Mouse (Mus musculus) midbrain, embryonic 14.5 days (tissue): Measurements from ENCODE around the gene Tuba3a. TPM values are rescaled to one million over a fixed set of nuclear protein-coding genes. Genes with fewer than 3 reads are reported as not detected.

ENCODE experiments used
- ATAC-seq: fragments of 200-750 bp; cut with Nextera tagmentation; 2 replicates; pipeline ENCODE4 v1.8.0; 2017; ENCODE audit warnings: moderate number of reproducible peaks, moderate library complexity; ENCODE audit not compliant: low FRiP score, low TSS enrichment
- DNase-seq: peaks from one replicate; pipeline ENCODE4 v3.0.0-alpha.2; 2015
- H3K27ac ChIP-seq: fragments of 300-500 bp; sonication (generic); replicated peaks from 2 replicates; pipeline ENCODE4 v1.5.1; 2014; ENCODE audit warnings: mild to moderate bottlenecking, low read depth, low read length, moderate library complexity
- H3K27me3 ChIP-seq: fragments of 300-500 bp; sonication (generic); 2 replicates; pipeline ENCODE4 v1.6.1; 2014; ENCODE audit warnings: low read length, control low read depth, mixed read lengths; ENCODE audit not compliant: control insufficient read depth, insufficient read depth
- H3K36me3 ChIP-seq: fragments of 300-500 bp; sonication (generic); 2 replicates; pipeline ENCODE4 v1.6.1; 2014; ENCODE audit warnings: low read length, control low read depth; ENCODE audit not compliant: control insufficient read depth, insufficient read depth
- H3K4me1 ChIP-seq: fragments of 300-500 bp; sonication (generic); 2 replicates; pipeline ENCODE4 v1.6.1; 2014; ENCODE audit warnings: mild to moderate bottlenecking, antibody characterized with exemption, low read length, control low read depth; ENCODE audit not compliant: control insufficient read depth, insufficient read depth
- H3K4me2 ChIP-seq: fragments of 300-500 bp; sonication (generic); 2 replicates; pipeline ENCODE4 v1.6.1; 2014; ENCODE audit warnings: mild to moderate bottlenecking, low read length, moderate library complexity
- H3K4me3 ChIP-seq: fragments of 300-500 bp; sonication (generic); replicated peaks from 2 replicates; pipeline ENCODE4 v1.5.1; 2014; ENCODE audit warnings: low read depth, low read length
- H3K9ac ChIP-seq: fragments of 300-500 bp; sonication (generic); replicated peaks from 2 replicates; pipeline ENCODE4 v1.6.1; 2014; ENCODE audit warnings: mild to moderate bottlenecking, low read length, moderate library complexity
- H3K9me3 ChIP-seq: fragments of 300-500 bp; sonication (generic); 2 replicates; pipeline ENCODE4 v1.6.1; 2016; ENCODE audit warnings: low read length, control low read depth, mixed read lengths; ENCODE audit not compliant: control insufficient read depth
- WGBS: fragments of 180-500 bp; shearing (Covaris S2); extraction: QIAGEN DNeasy Blood & Tissue Kit; methylation state at CpG from one replicate; pipeline ENCODE4 v1.1.7; 2014; 5-methylcytosine and 5-hydroxymethylcytosine counted together
- polyA plus RNA-seq: library from polyadenylated mRNA; unstranded; fragments of >200 nt; fragmentation: Nextera tagmentation; extraction: Ambion mirVana; gene quantifications from 2 replicates; pipeline ENCODE4 v1.2.1, GENCODE M21; 2014

Tuba3a gene
- polyA plus RNA-seq, 1 experiment from 2014 or later = not detected

DNA sequence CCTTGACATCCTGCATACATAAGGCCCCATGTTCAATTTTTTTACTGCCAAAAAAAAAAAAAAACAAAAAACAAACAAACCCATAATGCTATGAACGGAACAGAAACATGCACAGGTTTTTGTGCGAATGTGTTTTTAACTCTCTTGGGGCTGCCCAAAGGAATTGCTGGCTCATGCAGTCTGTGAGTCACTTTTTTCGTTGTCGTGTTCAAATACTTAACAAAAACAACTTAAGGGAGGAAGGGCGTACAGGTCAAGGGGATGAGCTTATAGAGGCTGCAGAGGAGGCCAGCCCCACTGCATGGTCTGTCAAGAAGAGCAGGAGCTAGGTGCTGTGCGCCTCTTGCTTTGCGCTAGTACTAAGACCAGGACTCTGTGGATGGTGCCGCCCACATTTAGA is 33.1 kb downstream of the Tuba3a start:
- Histone ChIP-seq H3K9me3 (no peaks in the 10 kb centered on the region), H3K4me1 (no peaks in the 10 kb centered on the region), H3K4me2 (no peak overlapping the region), H3K36me3 (no peaks in the 10 kb centered on the region), H3K4me3 (no peak overlapping the region), H3K27ac (no peak overlapping the region), H3K27me3 (no peaks in the 10 kb centered on the region), H3K9ac (no peak overlapping the region)
- DNase-seq = no peak
- WGBS = 94% methylated on average over 8 of the region's 8 CpGs
- no peak for ATAC-seq

GRCm38 (mm10) chr6:125252285-125252684 is 33.6 kb downstream of the Tuba3a start:
- H3K4me3 ChIP-seq = no peak overlapping the region
- no peak overlapping the region for H3K27ac ChIP-seq
- no peaks in the 10 kb centered on the region for H3K4me1 ChIP-seq
- DNase-seq (no peak), ATAC-seq (no peak)
- H3K9ac ChIP-seq = no peak overlapping the region
- H3K4me2 ChIP-seq = no peak overlapping the region
- no peaks in the 10 kb centered on the region for H3K27me3 ChIP-seq
- 80% methylated on average over 3 of the region's 3 CpGs for WGBS
- no peaks in the 10 kb centered on the region for H3K9me3 ChIP-seq
- no peaks in the 10 kb centered on the region for H3K36me3 ChIP-seq

GRCm38 (mm10) chr6:125244551-125244950 is 41.3 kb downstream of the Tuba3a start:
- Histone ChIP-seq H3K4me2 (no peak overlapping the region), H3K36me3 (no peaks in the 10 kb centered on the region), H3K9ac (no peak overlapping the region), H3K9me3 (no peaks in the 10 kb centered on the region), H3K4me3 (no peak overlapping the region), H3K27ac (no peak overlapping the region), H3K4me1 (no peaks in the 10 kb centered on the region), H3K27me3 (no peaks in the 10 kb centered on the region)
- DNase-seq (no peak), ATAC-seq (no peak)
- WGBS = 65% methylated on average over 1 of the region's 1 CpGs

- Histone ChIP-seq H3K9ac (no peak overlapping the region), H3K9me3 (no peaks in the 10 kb centered on the region), H3K4me3 (no peak overlapping the region), H3K27ac (no peak overlapping the region), H3K4me2 (no peak overlapping the region), H3K36me3 (no peaks in the 10 kb centered on the region), H3K27me3 (no peaks in the 10 kb centered on the region), H3K4me1 (no peaks in the 10 kb centered on the region)
- ATAC-seq (no peak), DNase-seq (no peak)
- WGBS = 84% methylated on average over 8 of the region's 8 CpGs
Observed at GRCm38 (mm10) chr6:125241566-125241965, 44.3 kb downstream of the Tuba3a start.

- no peak overlapping the region for H3K9ac ChIP-seq
- H3K27me3 ChIP-seq = no peaks in the 10 kb centered on the region
- H3K27ac ChIP-seq = no peak overlapping the region
- H3K36me3 ChIP-seq = no peaks in the 10 kb centered on the region
- no peak overlapping the region for H3K4me3 ChIP-seq
- DNase-seq (no peak), ATAC-seq (no peak)
- no peaks in the 10 kb centered on the region for H3K4me1 ChIP-seq
- H3K9me3 ChIP-seq = no peaks in the 10 kb centered on the region
- no peak overlapping the region for H3K4me2 ChIP-seq
- whole genome bisulfite sequencing = 87% methylated on average over 5 of the region's 5 CpGs
Observed at GRCm38 (mm10) chr6:125240617-125241016, 45.2 kb downstream of the Tuba3a start.

GRCm38 (mm10) chr6:125239547-125239946 is 46.3 kb downstream of the Tuba3a start:
- Histone ChIP-seq H3K4me2 (no peak overlapping the region), H3K9me3 (no peaks in the 10 kb centered on the region), H3K4me1 (no peaks in the 10 kb centered on the region), H3K9ac (no peak overlapping the region), H3K4me3 (no peak overlapping the region), H3K27me3 (no peaks in the 10 kb centered on the region), H3K36me3 (no peaks in the 10 kb centered on the region), H3K27ac (no peak overlapping the region)
- DNase-seq = no peak
- 90% methylated on average over 5 of the region's 5 CpGs for WGBS
- no peak for ATAC-seq

GRCm38 (mm10) chr6:125238396-125238795 is 47.4 kb downstream of the Tuba3a start:
- ATAC-seq (no peak), DNase-seq (no peak)
- H3K9me3 ChIP-seq = no peaks in the 10 kb centered on the region
- 76% methylated on average over 6 of the region's 6 CpGs for WGBS
- H3K27ac ChIP-seq = no peak overlapping the region
- no peak overlapping the region for H3K4me3 ChIP-seq
- no peak overlapping the region for H3K4me2 ChIP-seq
- no peak overlapping the region for H3K9ac ChIP-seq
- no peaks in the 10 kb centered on the region for H3K27me3 ChIP-seq
- H3K4me1 ChIP-seq = no peaks in the 10 kb centered on the region
- no peaks in the 10 kb centered on the region for H3K36me3 ChIP-seq

GRCm38 (mm10) chr6:125237421-125237820 is 48.4 kb downstream of the Tuba3a start:
- no peaks in the 10 kb centered on the region for H3K27me3 ChIP-seq
- H3K4me3 ChIP-seq = no peak overlapping the region
- H3K4me1 ChIP-seq = no peaks in the 10 kb centered on the region
- H3K27ac ChIP-seq = no peak overlapping the region
- H3K9ac ChIP-seq = no peak overlapping the region
- no peaks in the 10 kb centered on the region for H3K36me3 ChIP-seq
- no peak for DNase-seq
- WGBS = 85% methylated on average over 4 of the region's 4 CpGs
- no peaks in the 10 kb centered on the region for H3K9me3 ChIP-seq
- no peak overlapping the region for H3K4me2 ChIP-seq
- no peak for ATAC-seq

DNA sequence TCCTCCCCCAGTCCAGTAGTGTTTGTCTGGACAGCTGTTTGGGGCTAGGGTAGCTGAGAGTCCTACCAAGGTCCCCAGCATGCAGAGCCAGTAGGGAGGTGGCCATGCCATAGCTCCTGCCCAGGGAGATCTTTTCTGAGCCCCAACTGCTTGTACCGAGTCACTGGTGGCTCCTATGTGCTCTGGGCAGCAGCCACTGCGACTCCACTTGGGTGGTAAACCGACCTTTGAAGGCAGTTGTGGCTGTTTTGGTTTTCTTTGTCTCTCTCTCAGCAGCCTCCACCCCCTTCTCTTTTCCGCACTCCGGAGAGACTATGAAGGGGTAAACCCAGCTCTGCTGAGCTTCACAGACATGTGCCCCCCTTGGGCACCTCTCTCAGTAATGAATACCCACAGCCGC is 49.1 kb downstream of the Tuba3a start, which contains the start of gene Cd27:
Gene Cd27, minus strand, starts transcription at position 229 of the 400 bp plus-strand sequence.
- no peak within 1 kb of the TSS for H3K9ac ChIP-seq
- no peak within 1 kb of the TSS for H3K4me2 ChIP-seq
- no peaks in the 10 kb centered on the region for H3K9me3 ChIP-seq
- no peak within 1 kb of the TSS for H3K27ac ChIP-seq
- ATAC-seq = no peak
- H3K27me3 ChIP-seq = no peaks in the 10 kb centered on the region
- peaks cover 2% of the 10 kb centered on the region; the same call in 1 of the 2 replicates for H3K4me1 ChIP-seq
- no peak within 1 kb of the TSS for H3K4me3 ChIP-seq
- no peak for DNase-seq
- H3K36me3 ChIP-seq = no peaks in the 10 kb centered on the region
- WGBS = 27% methylated on average over 6 of the region's 6 CpGs
